In genomic region chr7:43490182-43490584, GRCm38 (mm10) we compare ENCODE assay signal across 9 mouse cellular contexts. TPM values are rescaled to one million over a fixed set of nuclear protein-coding genes. Genes with fewer than 3 reads are reported as not detected.
A peak's percentile ranks its signal among the peaks of the same experiment; 100 is the strongest.
DNase-seq lines count a peak whose midpoint lies in the region; ATAC-seq and TF ChIP-seq lines count a peak whose summit lies in the region.
"Had no signal": no experiment of that assay in that cellular context is flagged by ENCODE, and none has a peak within 500 bp of the region (broad histone marks: within the 10 kb centered on the region; RNA-seq: fewer than 3 reads in every experiment).

No protein-coding gene starts in this region.

- peak overlapping the region; percentile 44 for H3K4me3 ChIP-seq in lung, embryonic 14.5 days (ENCODE audit: low read depth, low read length)
- peak overlapping the region; percentile 78 for H3K4me3 ChIP-seq in hindbrain, embryonic 15.5 days
- H3K4me3 ChIP-seq in limb, embryonic 14.5 days (replicated peaks; ENCODE audit: low read length): peak overlapping the region; percentile 54

- H3K4me1 ChIP-seq in lung, embryonic 14.5 days (ENCODE audit: insufficient read depth): no peaks in the 10 kb centered on the region
- H3K4me1 ChIP-seq in hindbrain, embryonic 15.5 days (replicated peaks): peaks cover 23% of the 10 kb centered on the region
- no peaks in the 10 kb centered on the region for H3K4me1 ChIP-seq in limb, embryonic 14.5 days (ENCODE audit: control insufficient read depth, insufficient read depth, low read length)

- TF ChIP-seq POLR2A in limb, embryonic 14.5 days (IDR thresholded peaks at IDR 0.05; ENCODE audit: borderline replicate concordance, extremely low read depth, insufficient read depth, insufficient read length): no peak

- no peak overlapping the region for H3K27ac ChIP-seq in lung, embryonic 14.5 days (ENCODE audit: low read depth)
- peak overlapping the region; percentile 89 for H3K27ac ChIP-seq in hindbrain, embryonic 15.5 days (replicated peaks)
- no peak overlapping the region for H3K27ac ChIP-seq in limb, embryonic 14.5 days (replicated peaks; ENCODE audit: low read depth, low read length)
- H3K27ac ChIP-seq: liver, embryonic 14.5 days had no signal

- ATAC-seq in lung, embryonic 14.5 days (ENCODE audit: insufficient read depth): peak; percentile 85
- peak; percentile 90 for ATAC-seq in hindbrain, embryonic 15.5 days (ENCODE audit: low FRiP score, low read depth)
- ATAC-seq in limb, embryonic 14.5 days (ENCODE audit: low FRiP score, low read depth): peak; percentile 93

- H3K27me3 ChIP-seq in lung, embryonic 14.5 days (ENCODE audit: insufficient read depth, low read length): peaks cover 6% of the 10 kb centered on the region; the same call in 1 of the 2 replicates
- H3K27me3 ChIP-seq in hindbrain, embryonic 15.5 days: no peaks in the 10 kb centered on the region
- H3K27me3 ChIP-seq in limb, embryonic 14.5 days (ENCODE audit: control insufficient read depth, insufficient read depth, low read length): no peaks in the 10 kb centered on the region

- H3K4me2 ChIP-seq in lung, embryonic 14.5 days: peak overlapping the region; percentile 72
- H3K4me2 ChIP-seq in hindbrain, embryonic 15.5 days: peak overlapping the region; percentile 73
- H3K4me2 ChIP-seq in limb, embryonic 14.5 days (replicated peaks; ENCODE audit: low read depth, low read length, severe bottlenecking): peak overlapping the region; percentile 82

- H3K36me3 ChIP-seq in lung, embryonic 14.5 days (ENCODE audit: insufficient read depth): no peaks in the 10 kb centered on the region
- H3K36me3 ChIP-seq in hindbrain, embryonic 15.5 days: no peaks in the 10 kb centered on the region
- H3K36me3 ChIP-seq in limb, embryonic 14.5 days (ENCODE audit: control insufficient read depth, insufficient read depth, low read length): no peaks in the 10 kb centered on the region

- H3K9ac ChIP-seq in lung, embryonic 14.5 days: peak overlapping the region; percentile 50
- H3K9ac ChIP-seq in hindbrain, embryonic 15.5 days: peak overlapping the region; percentile 86
- peak overlapping the region; percentile 77 for H3K9ac ChIP-seq in limb, embryonic 14.5 days (ENCODE audit: low read depth, low read length, severe bottlenecking)
- H3K9ac ChIP-seq: liver, embryonic 14.5 days had no signal

- no peak for TF ChIP-seq CTCF in lung, embryonic 14.5 days (IDR thresholded peaks at IDR 0.05; ENCODE audit: low read depth)

- no peaks in the 10 kb centered on the region for H3K9me3 ChIP-seq in lung, embryonic 14.5 days (ENCODE audit: low read depth, low read length)
- H3K9me3 ChIP-seq in hindbrain, embryonic 15.5 days: no peaks in the 10 kb centered on the region
- no peaks in the 10 kb centered on the region for H3K9me3 ChIP-seq in limb, embryonic 14.5 days (ENCODE audit: control insufficient read depth, low read length)

- 0% methylated on average over 10 of the region's 13 CpGs for WGBS in lung, embryonic 14.5 days
- 0% methylated on average over 12 of the region's 13 CpGs for WGBS in hindbrain, embryonic 15.5 days
- 0% methylated on average over 5 of the region's 13 CpGs for WGBS in limb, embryonic 14.5 days

- DNase-seq in lung, embryonic 14.5 days: peak; percentile 65
- no peak for DNase-seq in lung, postnatal 14 days
- peak; percentile 93 for DNase-seq in cerebellum, adult 9-11 months
- peak; percentile 69 to 77 for DNase-seq in frontal cortex, adult 2 months (ENCODE audit: extremely low spot score in 1 of 2, low spot score in 1 of 2)
- DNase-seq in limb, embryonic 14.5 days (ENCODE audit: low spot score): peak; percentile 55
- DNase-seq in right cerebral cortex, adult 2 months (ENCODE audit: low spot score in 2 of 2): peak; percentile 64 to 71
- DNase-seq in c-Kit-positive CD71-positive TER-119-positive erythroid progenitor cells, embryonic 14.5 days (ENCODE audit: low spot score): no peak

RNA-seq across cellular contexts. Expression of gene Iglon5, which starts 0.3 kb away (rescaled TPM):
- 0.38 TPM in 2 replicates for polyA plus RNA-seq in lung, embryonic 14.5 days (2014; fragmentation: Nextera tagmentation; extraction: Ambion mirVana)
- 60.7 and 69.6 TPM in 2 replicates for polyA plus RNA-seq in frontal cortex, adult 2 months (2012; rRNA removed)
- polyA plus RNA-seq in hindbrain, embryonic 15.5 days (2015; fragmentation: Nextera tagmentation; extraction: Ambion mirVana): 9.6 and 10.7 TPM in 2 replicates
- 25.1 and 34.7 TPM in 2 replicates for polyA plus RNA-seq in limb, embryonic 14.5 days (2012; rRNA removed)
- 1.1 and 1.2 TPM in 2 replicates for polyA plus RNA-seq in limb, embryonic 14.5 days (2014; fragmentation: Nextera tagmentation; extraction: Ambion mirVana)

RNA-seq across cellular contexts. Expression of gene 4931406B18Rik, which starts 15.6 kb away (rescaled TPM):
- polyA plus RNA-seq in lung, embryonic 14.5 days (2014; fragmentation: Nextera tagmentation; extraction: Ambion mirVana): not detected in 2 replicates
- polyA plus RNA-seq in frontal cortex, adult 2 months (2012; rRNA removed): 0.04 TPM in 1 of 2 replicates, not detected in the other
- 0.12 TPM in 1 of 2 replicates, not detected in the other for polyA plus RNA-seq in hindbrain, embryonic 15.5 days (2015; fragmentation: Nextera tagmentation; extraction: Ambion mirVana)
- polyA plus RNA-seq in limb, embryonic 14.5 days (2012; rRNA removed): not detected in 2 replicates
- polyA plus RNA-seq in limb, embryonic 14.5 days (2014; fragmentation: Nextera tagmentation; extraction: Ambion mirVana): not detected in 2 replicates
- polyA plus RNA-seq: liver, embryonic 14.5 days had no signal

RNA-seq across cellular contexts. Expression of gene Vsig10l, which starts 27.2 kb away (rescaled TPM):
- 2.1 and 2.4 TPM in 2 replicates for polyA plus RNA-seq in lung, embryonic 14.5 days (2014; fragmentation: Nextera tagmentation; extraction: Ambion mirVana)
- 5.2 TPM in 2 replicates for polyA plus RNA-seq in frontal cortex, adult 2 months (2012; rRNA removed)
- polyA plus RNA-seq in hindbrain, embryonic 15.5 days (2015; fragmentation: Nextera tagmentation; extraction: Ambion mirVana): 21.0 and 21.4 TPM in 2 replicates
- 6.6 and 8.4 TPM in 2 replicates for polyA plus RNA-seq in limb, embryonic 14.5 days (2012; rRNA removed)
- 4.0 and 5.0 TPM in 2 replicates for polyA plus RNA-seq in limb, embryonic 14.5 days (2014; fragmentation: Nextera tagmentation; extraction: Ambion mirVana)

RNA-seq across cellular contexts. Expression of gene Gm45233, which starts 46.3 kb away (rescaled TPM):
- 0.37 TPM in 1 of 2 replicates, not detected in the other for polyA plus RNA-seq in lung, embryonic 14.5 days (2014; fragmentation: Nextera tagmentation; extraction: Ambion mirVana)
- 2.5 and 2.6 TPM in 2 replicates for polyA plus RNA-seq in frontal cortex, adult 2 months (2012; rRNA removed)
- 0.41 TPM in 1 of 2 replicates, not detected in the other for polyA plus RNA-seq in hindbrain, embryonic 15.5 days (2015; fragmentation: Nextera tagmentation; extraction: Ambion mirVana)
- 1.0 and 3.2 TPM in 2 replicates for polyA plus RNA-seq in limb, embryonic 14.5 days (2012; rRNA removed)
- 0.26 and 0.63 TPM in 2 replicates for polyA plus RNA-seq in limb, embryonic 14.5 days (2014; fragmentation: Nextera tagmentation; extraction: Ambion mirVana)

RNA-seq across cellular contexts. Expression of gene Etfb, which starts 46.3 kb away (rescaled TPM):
- 306 and 314 TPM in 2 replicates for polyA plus RNA-seq in lung, embryonic 14.5 days (2014; fragmentation: Nextera tagmentation; extraction: Ambion mirVana)
- polyA plus RNA-seq in frontal cortex, adult 2 months (2012; rRNA removed): 80.7 and 97.8 TPM in 2 replicates
- 129 and 138 TPM in 2 replicates for polyA plus RNA-seq in hindbrain, embryonic 15.5 days (2015; fragmentation: Nextera tagmentation; extraction: Ambion mirVana)
- polyA plus RNA-seq in limb, embryonic 14.5 days (2012; rRNA removed): 93.3 and 153 TPM in 2 replicates
- 280 and 301 TPM in 2 replicates for polyA plus RNA-seq in limb, embryonic 14.5 days (2014; fragmentation: Nextera tagmentation; extraction: Ambion mirVana)

Comparison
In these comparisons a context has a peak if more than half of its experiments do, and no peak if none do; other contexts are left out.
1. DNase-seq: peak in lung, embryonic 14.5 days (single experiment), cerebellum, adult 9-11 months (single experiment), frontal cortex, adult 2 months (2 of 2), limb, embryonic 14.5 days (single experiment) and right cerebral cortex, adult 2 months (2 of 2); none in lung, postnatal 14 days (single experiment) and c-Kit-positive CD71-positive TER-119-positive erythroid progenitor cells, embryonic 14.5 days (single experiment).
2. Peak in every context shown above with its lines, with median percentiles within 50 percentile points of each other: ATAC-seq, H3K4me2 ChIP-seq, H3K4me3 ChIP-seq and H3K9ac ChIP-seq.